Mouse (Mus musculus): ENCODE results near the gene Enthd1. TPM values are rescaled to one million over a fixed set of nuclear protein-coding genes. Genes with fewer than 3 reads are reported as not detected.

Enthd1 gene
- polyA plus RNA-seq, 1 experiment: 0.05 TPM

GRCm38 (mm10) chr15:80545430-80545829 lies 19.5 kb downstream of the Enthd1 start:
- WGBS: 85% methylated on average over 6 of the region's 6 CpGs
- Histone ChIP-seq H3K4me1 (ENCODE audit: control insufficient read depth, insufficient read depth, insufficient read length) (peaks cover 10% of the 10 kb centered on the region; the same call in 1 of the 2 replicates), H3K27me3 (ENCODE audit: control insufficient read depth, insufficient read depth, low read length) (no peaks in the 10 kb centered on the region), H3K4me3 (ENCODE audit: extremely low read depth, insufficient read depth, insufficient read length) (no peak overlapping the region), H3K27ac (ENCODE audit: insufficient read depth, low read length) (no peak overlapping the region), H3K36me3 (ENCODE audit: control insufficient read depth, insufficient read depth, low read length) (no peaks in the 10 kb centered on the region)
- TF ChIP-seq POLR2A (IDR thresholded peaks at IDR 0.05; ENCODE audit: low read depth, low read length): no peak
- TF ChIP-seq CTCF (IDR thresholded peaks at IDR 0.05; ENCODE audit: extremely low read depth, insufficient read depth, insufficient read length, insufficient replicate concordance): no peak
- DNase-seq (ENCODE audit: low read depth in 1 of 2, low spot score in 2 of 2): no peak

- TF ChIP-seq CTCF (IDR thresholded peaks at IDR 0.05; ENCODE audit: extremely low read depth, insufficient read depth, insufficient read length, insufficient replicate concordance): no peak
- no peak for TF ChIP-seq POLR2A (IDR thresholded peaks at IDR 0.05; ENCODE audit: low read depth, low read length)
- no peak overlapping the region for H3K4me3 ChIP-seq (ENCODE audit: extremely low read depth, insufficient read depth, insufficient read length)
- 17% methylated on average over 3 of the region's 3 CpGs for WGBS
These were observed 20.8 kb downstream of the Enthd1 start for GRCm38 (mm10) chr15:80544115-80544514.

GRCm38 (mm10) chr15:80538671-80539340 lies 26.1 kb downstream of the Enthd1 start:
- TF ChIP-seq POLR2A (IDR thresholded peaks at IDR 0.05; ENCODE audit: low read depth, low read length) (no peak), CTCF (IDR thresholded peaks at IDR 0.05; ENCODE audit: extremely low read depth, insufficient read depth, insufficient read length, insufficient replicate concordance) (no peak)
- Histone ChIP-seq H3K27me3 (ENCODE audit: control insufficient read depth, insufficient read depth, low read length) (no peaks in the 10 kb centered on the region), H3K27ac (ENCODE audit: insufficient read depth, low read length) (peak overlapping the region; percentile 80), H3K4me1 (ENCODE audit: control insufficient read depth, insufficient read depth, insufficient read length) (peaks cover 19% of the 10 kb centered on the region; the same call in 1 of the 2 replicates), H3K36me3 (ENCODE audit: control insufficient read depth, insufficient read depth, low read length) (no peaks in the 10 kb centered on the region), H3K4me3 (ENCODE audit: extremely low read depth, insufficient read depth, insufficient read length) (no peak overlapping the region)
- DNase-seq (ENCODE audit: low read depth in 1 of 2, low spot score in 2 of 2): no peak
- WGBS: 42% methylated on average over 7 of the region's 7 CpGs

More at GRCm38 (mm10) chr15:80544115-80544514, 20.8 kb downstream of the Enthd1 start:
- Histone ChIP-seq H3K27me3 (ENCODE audit: control insufficient read depth, insufficient read depth, low read length) (no peaks in the 10 kb centered on the region), H3K4me1 (ENCODE audit: control insufficient read depth, insufficient read depth, insufficient read length) (peaks cover 13% of the 10 kb centered on the region; the same call in 1 of the 2 replicates), H3K36me3 (ENCODE audit: control insufficient read depth, insufficient read depth, low read length) (no peaks in the 10 kb centered on the region), H3K27ac (ENCODE audit: insufficient read depth, low read length) (peak overlapping the region; percentile 66)
- DNase-seq (ENCODE audit: low read depth in 1 of 2, low spot score in 2 of 2): peak in 1 of 2 experiments; percentile 25

GRCm38 (mm10) chr15:80538075-80538474 lies 26.9 kb downstream of the Enthd1 start:
- Histone ChIP-seq H3K4me1 (ENCODE audit: control insufficient read depth, insufficient read depth, insufficient read length) (peaks cover 16% of the 10 kb centered on the region; the same call in 1 of the 2 replicates), H3K27me3 (ENCODE audit: control insufficient read depth, insufficient read depth, low read length) (no peaks in the 10 kb centered on the region), H3K36me3 (ENCODE audit: control insufficient read depth, insufficient read depth, low read length) (no peaks in the 10 kb centered on the region), H3K4me3 (ENCODE audit: extremely low read depth, insufficient read depth, insufficient read length) (no peak overlapping the region), H3K27ac (ENCODE audit: insufficient read depth, low read length) (peak overlapping the region; percentile 69)
- WGBS: 48% methylated on average over 2 of the region's 2 CpGs
- no peak for DNase-seq (ENCODE audit: low read depth in 1 of 2, low spot score in 2 of 2)
- TF ChIP-seq CTCF (IDR thresholded peaks at IDR 0.05; ENCODE audit: extremely low read depth, insufficient read depth, insufficient read length, insufficient replicate concordance) (no peak), POLR2A (IDR thresholded peaks at IDR 0.05; ENCODE audit: low read depth, low read length) (no peak)

- TF ChIP-seq CTCF (IDR thresholded peaks at IDR 0.05; ENCODE audit: extremely low read depth, insufficient read depth, insufficient read length, insufficient replicate concordance): no peak
- TF ChIP-seq POLR2A (IDR thresholded peaks at IDR 0.05; ENCODE audit: low read depth, low read length): no peak
- 78% methylated on average over 2 of the region's 2 CpGs for WGBS
- peaks cover 18% of the 10 kb centered on the region; the same call in 1 of the 2 replicates for H3K4me1 ChIP-seq (ENCODE audit: control insufficient read depth, insufficient read depth, insufficient read length)
- peak overlapping the region; percentile 64 for H3K27ac ChIP-seq (ENCODE audit: insufficient read depth, low read length)
- H3K36me3 ChIP-seq (ENCODE audit: control insufficient read depth, insufficient read depth, low read length): no peaks in the 10 kb centered on the region
- no peak overlapping the region for H3K4me3 ChIP-seq (ENCODE audit: extremely low read depth, insufficient read depth, insufficient read length)
- H3K27me3 ChIP-seq (ENCODE audit: control insufficient read depth, insufficient read depth, low read length): no peaks in the 10 kb centered on the region
- no peak for DNase-seq (ENCODE audit: low read depth in 1 of 2, low spot score in 2 of 2)
These were observed 28.9 kb downstream of the Enthd1 start for GRCm38 (mm10) chr15:80536051-80536450.

- H3K27ac ChIP-seq (ENCODE audit: insufficient read depth, low read length): no peak overlapping the region
- WGBS: 84% methylated on average over 6 of the region's 6 CpGs
- H3K4me3 ChIP-seq (ENCODE audit: extremely low read depth, insufficient read depth, insufficient read length): no peak overlapping the region
- no peak for DNase-seq (ENCODE audit: low read depth in 1 of 2, low spot score in 2 of 2)
- H3K27me3 ChIP-seq (ENCODE audit: control insufficient read depth, insufficient read depth, low read length): no peaks in the 10 kb centered on the region
- H3K4me1 ChIP-seq (ENCODE audit: control insufficient read depth, insufficient read depth, insufficient read length): peaks cover 25% of the 10 kb centered on the region; the same call in 1 of the 2 replicates
- H3K36me3 ChIP-seq (ENCODE audit: control insufficient read depth, insufficient read depth, low read length): no peaks in the 10 kb centered on the region
- TF ChIP-seq CTCF (IDR thresholded peaks at IDR 0.05; ENCODE audit: extremely low read depth, insufficient read depth, insufficient read length, insufficient replicate concordance) (no peak), POLR2A (IDR thresholded peaks at IDR 0.05; ENCODE audit: low read depth, low read length) (no peak)
These were observed 31.7 kb downstream of the Enthd1 start for GRCm38 (mm10) chr15:80533274-80533673.

All from spleen, adult 2 months (tissue).